Mouse (Mus musculus): ENCODE results near the gene Pknox2. TPM values are rescaled to one million over a fixed set of nuclear protein-coding genes. Genes with fewer than 3 reads are reported as not detected.

Gene Pknox2
- total RNA-seq, 2 experiments from 2014 or later = 0.09 to 0.58 TPM

DNA sequence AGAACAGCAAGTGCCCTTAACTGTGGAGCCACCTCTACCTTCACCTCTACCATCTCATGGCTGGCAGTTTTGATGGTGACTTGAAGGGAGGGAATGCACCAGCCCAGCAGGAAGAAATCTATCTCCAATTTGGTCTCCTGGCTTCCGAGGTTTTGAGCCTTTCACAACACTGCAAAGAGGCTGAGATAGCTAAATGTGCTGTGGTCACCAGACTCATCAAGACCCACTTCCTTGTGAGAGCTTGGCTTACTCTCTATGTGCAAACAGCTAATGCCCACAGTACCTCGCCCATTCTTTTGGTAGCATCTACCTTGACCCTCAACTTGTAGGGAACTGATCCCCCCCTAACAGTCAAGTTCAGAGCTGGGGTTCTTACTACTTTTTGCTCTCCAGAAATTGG, 284.6 kb downstream of the Pknox2 start:
- ATAC-seq (replicated peaks; ENCODE audit: low FRiP score, poor library complexity, severe bottlenecking) = no peak

DNA sequence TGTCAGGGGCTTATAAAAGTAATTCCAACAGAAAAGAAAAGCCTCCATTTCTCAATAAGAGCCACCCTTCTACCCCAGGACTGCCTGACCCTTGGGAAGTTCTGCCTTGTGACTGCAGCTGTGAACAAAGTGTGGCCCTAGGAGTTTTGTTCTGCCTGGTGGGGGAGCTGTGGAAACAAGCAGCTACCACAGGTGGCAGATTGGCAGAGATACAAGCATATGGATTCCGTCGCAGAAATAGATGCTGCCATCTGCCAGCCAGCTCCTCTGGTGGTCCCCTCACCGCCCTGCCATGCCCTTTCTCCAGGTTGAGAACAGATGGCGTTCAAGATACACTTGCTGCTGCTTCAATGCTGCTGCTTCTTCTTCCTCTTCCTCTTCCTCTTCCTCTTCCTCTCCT, 288.5 kb downstream of the Pknox2 start:
- ATAC-seq (replicated peaks; ENCODE audit: low FRiP score, poor library complexity, severe bottlenecking) = no peak

DNA sequence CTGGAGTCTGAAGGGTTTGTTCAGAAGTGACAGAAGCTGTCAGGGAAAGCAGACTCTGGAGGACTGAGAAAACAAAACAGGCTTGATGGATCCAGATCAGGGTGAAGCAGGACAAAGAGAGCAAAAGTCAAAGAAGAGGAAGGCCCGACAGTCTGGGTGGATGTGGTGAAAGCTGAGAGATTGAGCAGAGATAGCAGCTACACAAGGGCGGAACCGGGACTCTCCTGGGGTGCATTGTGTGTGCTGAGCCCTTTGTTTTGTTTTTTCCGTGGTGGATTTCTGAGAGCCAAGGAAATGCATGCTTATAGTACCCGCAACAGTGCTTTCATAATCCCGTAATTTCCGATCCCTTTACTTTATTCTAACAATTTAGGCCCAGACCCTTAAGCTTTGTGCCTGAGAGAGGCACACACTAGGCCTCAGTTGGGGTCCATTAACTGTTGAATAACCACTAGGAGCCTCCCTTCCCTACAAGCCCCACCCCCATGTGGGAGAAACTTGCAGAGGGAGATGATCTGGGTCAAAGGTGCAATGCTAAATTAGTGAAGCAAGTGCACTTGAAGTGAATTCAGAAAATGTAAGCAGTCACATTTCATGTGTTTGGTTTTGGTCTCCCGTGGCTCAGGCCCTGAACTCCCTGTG, 289.6 kb downstream of the Pknox2 start:
- no peak for ATAC-seq (replicated peaks; ENCODE audit: low FRiP score, poor library complexity, severe bottlenecking)

DNA sequence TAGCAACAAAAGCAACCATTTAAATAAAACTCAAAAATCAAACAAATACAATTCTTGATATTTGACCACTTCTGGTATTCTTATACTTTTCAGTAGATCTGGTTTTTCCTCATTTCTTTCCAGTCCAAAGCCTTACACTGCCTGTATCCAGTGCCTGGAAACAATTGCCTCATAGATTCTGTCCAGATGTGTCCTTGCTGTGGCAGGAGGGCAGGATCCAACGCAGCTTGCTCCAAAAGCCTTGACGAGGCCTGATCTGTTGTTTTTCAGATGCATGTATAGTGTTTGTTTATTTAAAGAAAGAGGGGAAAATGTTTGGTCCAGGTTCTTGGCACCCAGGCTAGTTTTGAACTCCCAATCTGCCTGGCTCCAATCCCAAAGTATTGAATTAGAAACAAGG, 290.9 kb downstream of the Pknox2 start:
- no peak for ATAC-seq (replicated peaks; ENCODE audit: low FRiP score, poor library complexity, severe bottlenecking)

DNA sequence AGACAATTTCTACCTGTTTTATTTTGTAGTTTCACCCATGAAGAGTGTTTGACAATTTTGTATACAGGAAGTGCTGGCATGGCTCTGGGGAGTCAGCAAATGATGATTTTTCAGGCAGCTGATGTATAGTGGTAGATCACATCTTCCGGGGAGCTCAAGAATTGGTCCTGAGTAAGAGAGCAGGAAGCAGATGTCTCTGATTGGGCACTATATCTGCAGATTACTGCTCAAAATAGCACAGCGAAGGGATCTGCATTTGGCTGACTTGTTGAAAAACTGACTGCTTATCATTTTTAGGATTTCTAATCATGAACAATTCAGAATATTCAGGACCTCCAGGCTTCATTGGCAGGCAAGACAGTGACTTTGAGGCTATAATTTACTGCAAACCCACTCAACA, 295.0 kb downstream of the Pknox2 start:
- no peak for ATAC-seq (replicated peaks; ENCODE audit: low FRiP score, poor library complexity, severe bottlenecking)

DNA sequence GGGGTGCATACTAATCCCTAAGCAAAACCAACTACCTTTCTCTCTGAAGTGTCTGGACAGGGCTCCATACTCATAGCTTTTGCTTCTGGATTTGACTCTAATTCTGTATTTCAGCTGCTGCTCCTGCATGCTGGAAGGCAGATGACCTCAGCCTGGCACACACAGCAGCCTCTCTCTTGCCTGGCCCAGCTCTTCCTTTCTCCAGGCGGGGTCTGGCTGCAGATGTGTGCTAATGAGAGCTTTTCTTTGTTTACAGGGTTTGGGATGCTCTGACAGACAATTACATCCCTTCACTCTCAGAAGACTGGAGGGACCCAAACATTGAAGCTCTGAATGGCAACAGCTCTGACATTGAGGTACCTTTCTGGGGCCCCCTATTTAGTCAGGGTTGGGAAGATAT, 297.1 kb downstream of the Pknox2 start:
- no peak for ATAC-seq (replicated peaks; ENCODE audit: low FRiP score, poor library complexity, severe bottlenecking)

DNA sequence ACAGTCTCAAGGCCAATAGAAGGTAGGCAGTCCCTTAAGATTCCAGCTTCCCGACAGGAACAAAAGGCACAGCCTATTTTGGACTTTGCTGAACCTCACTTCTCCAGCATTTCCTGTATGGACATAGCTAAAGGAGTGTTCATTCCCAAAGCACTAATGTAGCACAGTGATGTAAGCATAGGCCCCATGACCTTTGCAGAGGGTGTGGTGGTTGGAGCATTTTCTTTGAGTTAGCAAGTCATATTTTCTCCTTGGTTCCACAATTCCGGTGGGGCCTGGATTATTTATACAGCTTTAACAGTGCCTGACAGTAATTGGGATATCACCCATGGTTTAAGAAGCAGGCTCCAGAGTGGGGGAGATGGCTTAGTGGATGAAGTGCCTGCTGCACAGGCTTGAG, 298.5 kb downstream of the Pknox2 start:
- ATAC-seq (replicated peaks; ENCODE audit: low FRiP score, poor library complexity, severe bottlenecking) = no peak

DNA sequence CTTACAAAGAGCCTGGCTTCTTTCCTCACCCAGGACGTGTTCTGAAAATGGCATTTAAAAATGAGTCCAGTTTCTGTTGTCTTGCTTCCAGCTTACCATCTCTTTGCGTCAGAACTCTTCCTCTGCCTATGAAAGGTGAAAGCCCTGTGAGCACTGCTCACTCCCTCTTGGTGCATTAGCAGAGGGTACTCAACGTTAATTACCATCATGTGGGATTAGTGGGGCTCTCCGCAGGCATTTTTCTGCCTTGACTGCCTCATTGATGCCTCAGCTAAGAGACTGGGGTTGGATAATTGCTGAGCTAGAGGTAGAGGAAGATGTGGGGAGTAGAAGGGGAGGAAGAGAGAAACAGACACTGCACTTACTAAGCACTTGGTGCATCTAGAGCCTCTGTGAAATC, 300.9 kb downstream of the Pknox2 start:
- ATAC-seq (replicated peaks; ENCODE audit: low FRiP score, poor library complexity, severe bottlenecking) = no peak

Other genes with a start within 250 kb of the Pknox2 start
- gene Tmem218, start 60.8 kb upstream of the Pknox2 start, total RNA-seq (2015; ENCODE audit: low replicate concordance) = 2.5 TPM in 1 of 2 replicates, not detected in the other
- gene Tmem218, start 60.8 kb upstream of the Pknox2 start, total RNA-seq (2017; ENCODE audit: low replicate concordance) = 0.42 and 0.68 TPM in 2 replicates
- 2.1 and 2.5 TPM in 2 replicates for gene Slc37a2, start 108.3 kb upstream of the Pknox2 start, total RNA-seq (2015; ENCODE audit: low replicate concordance)
- gene Slc37a2, start 108.3 kb upstream of the Pknox2 start, total RNA-seq (2017; ENCODE audit: low replicate concordance) = 1.7 and 1.8 TPM in 2 replicates
- 0.96 and 8.2 TPM in 2 replicates for gene Ccdc15, start 201.0 kb upstream of the Pknox2 start, total RNA-seq (2015; ENCODE audit: low replicate concordance)
- gene Ccdc15, start 201.0 kb upstream of the Pknox2 start, total RNA-seq (2017; ENCODE audit: low replicate concordance) = 2.6 and 4.6 TPM in 2 replicates
- gene Hepacam, start 219.9 kb upstream of the Pknox2 start, total RNA-seq (2015; ENCODE audit: low replicate concordance) = not detected in 2 replicates
- gene Hepacam, start 219.9 kb upstream of the Pknox2 start, total RNA-seq (2017; ENCODE audit: low replicate concordance) = not detected in 2 replicates